Mouse (Mus musculus) testis, adult 2 months (tissue): ENCODE measurements at regions not wholly inside any gene's neighbourhood (a gene's known extent, or its start where the extent isn't known, plus 50 kb on each side); places are given as distances from the start of the nearest gene placed in this dataset.

ENCODE experiments used
- H3K27ac ChIP-seq: fragments of 200-500 bp; 2 replicates; pipeline ENCODE4 v1.5.1; 2012; ENCODE audit warnings: low read depth, low read length; ENCODE audit not compliant: control insufficient read depth, insufficient read depth
- H3K27me3 ChIP-seq: fragments of 200-500 bp; 2 replicates; pipeline ENCODE4 v1.6.1; 2012; ENCODE audit warnings: mild to moderate bottlenecking, low read length, moderate library complexity; ENCODE audit not compliant: control insufficient read depth, insufficient read depth
- H3K36me3 ChIP-seq: fragments of 200-500 bp; 2 replicates; pipeline ENCODE4 v1.6.1; 2012; ENCODE audit warnings: mild to moderate bottlenecking, low read length; ENCODE audit not compliant: control insufficient read depth, insufficient read depth
- H3K4me1 ChIP-seq: fragments of 200-500 bp; 2 replicates; pipeline ENCODE4 v1.6.1; 2012; ENCODE audit warnings: low read length; ENCODE audit not compliant: control insufficient read depth, insufficient read depth
- H3K4me3 ChIP-seq: fragments of 200-500 bp; 2 replicates; pipeline ENCODE4 v1.5.1; 2012; ENCODE audit warnings: low read depth, mild to moderate bottlenecking, low read length, moderate library complexity, mixed read lengths; ENCODE audit not compliant: control insufficient read depth
- CTCF ChIP-seq: fragments of 200-500 bp; IDR thresholded peaks from 2 replicates; pipeline ENCODE4 v1.5.1; 2012; ENCODE audit warnings: low read depth, mild to moderate bottlenecking, inconsistent platforms, low read length, moderate library complexity; ENCODE audit not compliant: control insufficient read depth, insufficient read depth, insufficient replicate concordance
- POLR2A ChIP-seq: fragments of 200-500 bp; IDR thresholded peaks from 2 replicates; pipeline ENCODE4 v1.6.1; 2012; ENCODE audit warnings: low read depth, mild to moderate bottlenecking, inconsistent platforms, low read length, moderate library complexity; ENCODE audit not compliant: control insufficient read depth

- TF ChIP-seq CTCF (no peak), POLR2A (no peak)
- no peaks in the 10 kb centered on the region for H3K27me3 ChIP-seq
- no peaks in the 10 kb centered on the region for H3K4me1 ChIP-seq
- no peaks in the 10 kb centered on the region for H3K36me3 ChIP-seq
- no peak overlapping the region for H3K27ac ChIP-seq
- H3K4me3 ChIP-seq: no peak overlapping the region
Measured at GRCm38 (mm10) chr10:96458551-96458950, 158.3 kb upstream of the Btg1 start.

GRCm38 (mm10) chr10:96459186-96459585, 157.6 kb upstream of the Btg1 start:
- Histone ChIP-seq H3K4me3 (no peak overlapping the region), H3K4me1 (no peaks in the 10 kb centered on the region), H3K36me3 (no peaks in the 10 kb centered on the region), H3K27ac (no peak overlapping the region), H3K27me3 (no peaks in the 10 kb centered on the region)
- no peak for TF ChIP-seq CTCF
- TF ChIP-seq POLR2A: no peak

GRCm38 (mm10) chr10:96460151-96460550, 156.7 kb upstream of the Btg1 start:
- no peak overlapping the region for H3K4me3 ChIP-seq

GRCm38 (mm10) chr10:96460617-96461338, 156.0 kb upstream of the Btg1 start:
- Histone ChIP-seq H3K36me3 (no peaks in the 10 kb centered on the region), H3K27ac (no peak overlapping the region), H3K27me3 (no peaks in the 10 kb centered on the region), H3K4me3 (no peak overlapping the region), H3K4me1 (no peaks in the 10 kb centered on the region)
- TF ChIP-seq CTCF (no peak), POLR2A (no peak)

More at GRCm38 (mm10) chr10:96460151-96460550, 156.7 kb upstream of the Btg1 start:
- H3K4me1 ChIP-seq: no peaks in the 10 kb centered on the region
- no peak overlapping the region for H3K27ac ChIP-seq
- TF ChIP-seq CTCF: no peak
- no peak for TF ChIP-seq POLR2A
- no peaks in the 10 kb centered on the region for H3K27me3 ChIP-seq
- no peaks in the 10 kb centered on the region for H3K36me3 ChIP-seq

- no peaks in the 10 kb centered on the region for H3K36me3 ChIP-seq
- no peaks in the 10 kb centered on the region for H3K27me3 ChIP-seq
- no peak overlapping the region for H3K27ac ChIP-seq
- no peak overlapping the region for H3K4me3 ChIP-seq
- TF ChIP-seq CTCF (no peak), POLR2A (no peak)
- H3K4me1 ChIP-seq: no peaks in the 10 kb centered on the region
Measured at GRCm38 (mm10) chr10:96465967-96466366, 150.8 kb upstream of the Btg1 start.

- Histone ChIP-seq H3K27ac (no peak overlapping the region), H3K4me1 (no peaks in the 10 kb centered on the region), H3K4me3 (no peak overlapping the region), H3K36me3 (no peaks in the 10 kb centered on the region), H3K27me3 (no peaks in the 10 kb centered on the region)
- TF ChIP-seq CTCF (no peak), POLR2A (no peak)
Measured at GRCm38 (mm10) chr10:96466845-96467244, 150.0 kb upstream of the Btg1 start.

- H3K4me1 ChIP-seq: no peaks in the 10 kb centered on the region
- H3K27ac ChIP-seq: no peak overlapping the region
- no peaks in the 10 kb centered on the region for H3K27me3 ChIP-seq
- H3K36me3 ChIP-seq: no peaks in the 10 kb centered on the region
- H3K4me3 ChIP-seq: no peak overlapping the region
- no peak for TF ChIP-seq CTCF
Measured at GRCm38 (mm10) chr10:96467661-96468060, 149.1 kb upstream of the Btg1 start.

- no peaks in the 10 kb centered on the region for H3K4me1 ChIP-seq
- no peaks in the 10 kb centered on the region for H3K36me3 ChIP-seq
- TF ChIP-seq POLR2A: no peak
- TF ChIP-seq CTCF: no peak
- H3K27ac ChIP-seq: no peak overlapping the region
- H3K4me3 ChIP-seq: no peak overlapping the region
- no peaks in the 10 kb centered on the region for H3K27me3 ChIP-seq
Measured at GRCm38 (mm10) chr10:96471523-96471922, 145.3 kb upstream of the Btg1 start.
